Mouse (Mus musculus): ENCODE results near the gene Fgf18.

- no peak for TF ChIP-seq POLR2A (IDR thresholded peaks at IDR 0.05; ENCODE audit: low read depth, low read length)
- TF ChIP-seq RAD21 (IDR thresholded peaks at IDR 0.05; ENCODE audit: low read depth, low read length): no peak
- no peak for TF ChIP-seq TBP (conservative IDR thresholded peaks at IDR 0.05; ENCODE audit: low read depth, low read length)
- no peak for TF ChIP-seq MEF2A (IDR thresholded peaks at IDR 0.05; ENCODE audit: borderline replicate concordance, low read depth, low read length)
- TF ChIP-seq GABPA (IDR thresholded peaks at IDR 0.05; ENCODE audit: insufficient replicate concordance, low read depth, low read length): no peak
These were observed 1.7 kb downstream of the Fgf18 start for GRCm38 (mm10) chr11:33145201-33146142.
